Mouse (Mus musculus) stomach, embryonic 16.5 days (tissue): Measurements from ENCODE around the gene Atp8a2. TPM values are rescaled to one million over a fixed set of nuclear protein-coding genes. Genes with fewer than 3 reads are reported as not detected.
"Not testable (repeated sequence)": the region's sequence is repeated elsewhere in the genome, so short reads cannot be mapped to it uniquely, and the experiment has no call there.

Experiments used
- ATAC-seq: fragments of 200-750 bp; cut with Nextera tagmentation; 2 replicates; pipeline ENCODE4 v1.8.0; 2017; ENCODE audit warnings: moderate number of reproducible peaks, moderate TSS enrichment; ENCODE audit not compliant: insufficient read depth, low FRiP score
- H3K27ac ChIP-seq: fragments of 300-500 bp; sonication (generic); 2 replicates; pipeline ENCODE4 v1.5.1; 2014; ENCODE audit warnings: low read length
- H3K27me3 ChIP-seq: fragments of 300-500 bp; sonication (generic); 2 replicates; pipeline ENCODE4 v1.6.1; 2014; ENCODE audit warnings: low read length, control low read depth, mixed read lengths; ENCODE audit not compliant: control insufficient read depth, insufficient read depth
- H3K36me3 ChIP-seq: fragments of 300-500 bp; sonication (generic); 2 replicates; pipeline ENCODE4 v1.6.1; 2014; ENCODE audit warnings: low read length; ENCODE audit not compliant: control insufficient read depth, insufficient read depth
- H3K4me1 ChIP-seq: fragments of 300-500 bp; sonication (generic); 2 replicates; pipeline ENCODE4 v1.6.1; 2014; ENCODE audit warnings: low read length, control low read depth, mixed read lengths; ENCODE audit not compliant: control insufficient read depth, insufficient read depth
- H3K4me2 ChIP-seq: fragments of 300-500 bp; sonication (generic); 2 replicates; pipeline ENCODE4 v1.6.1; 2014; ENCODE audit warnings: low read depth, low read length, mixed read lengths
- H3K4me3 ChIP-seq: fragments of 300-500 bp; sonication (generic); replicated peaks from 2 replicates; pipeline ENCODE4 v1.5.1; 2014; ENCODE audit warnings: mild to moderate bottlenecking, low read length
- H3K9ac ChIP-seq: fragments of 300-500 bp; sonication (generic); 2 replicates; pipeline ENCODE4 v1.6.1; 2014; ENCODE audit warnings: low read length
- H3K9me3 ChIP-seq: fragments of 300-500 bp; sonication (generic); replicated peaks from 2 replicates; pipeline ENCODE4 v1.6.1; 2016; ENCODE audit warnings: low read length, control low read depth; ENCODE audit not compliant: control insufficient read depth
- WGBS: fragments of 180-500 bp; shearing (Covaris S2); extraction: QIAGEN DNeasy Blood & Tissue Kit; methylation state at CpG from one replicate; pipeline ENCODE4 v1.1.7; 2014; 5-methylcytosine and 5-hydroxymethylcytosine counted together
- polyA plus RNA-seq: library from polyadenylated mRNA; unstranded; fragments of >200 nt; fragmentation: Nextera tagmentation; extraction: Ambion mirVana; gene quantifications from 2 replicates; pipeline ENCODE4 v1.2.1, GENCODE M21; 2015

Gene Atp8a2
- polyA plus RNA-seq, 1 experiment from 2014 or later, result 5.4 TPM

GRCm38 (mm10) chr14:59931412-59932058 lies 265.4 kb downstream of the Atp8a2 start:
- WGBS, result 86% methylated on average over 13 of the region's 13 CpGs

GRCm38 (mm10) chr14:59929190-59929589 lies 267.8 kb downstream of the Atp8a2 start:
- not testable (repeated sequence) for H3K4me2 ChIP-seq, H3K27ac ChIP-seq, H3K36me3 ChIP-seq, H3K27me3 ChIP-seq, H3K9me3 ChIP-seq, H3K4me3 ChIP-seq, H3K9ac ChIP-seq, ATAC-seq, H3K4me1 ChIP-seq
- WGBS, result 84% methylated on average over 1 of the region's 1 CpGs

More at GRCm38 (mm10) chr14:59931412-59932058, 265.4 kb downstream of the Atp8a2 start:
- H3K9me3 ChIP-seq, result no peaks in the 10 kb centered on the region
- no peaks in the 10 kb centered on the region for H3K4me1 ChIP-seq
- H3K27me3 ChIP-seq, result 0 out of 2 replicates have a peak, but pooled peaks cover 4% of the 10 kb centered on the region
- H3K9ac ChIP-seq, result no peak overlapping the region
- no peak overlapping the region for H3K4me2 ChIP-seq
- H3K27ac ChIP-seq, result no peak overlapping the region
- no peak overlapping the region for H3K4me3 ChIP-seq
- H3K36me3 ChIP-seq, result no peaks in the 10 kb centered on the region
- ATAC-seq, result no peak

- H3K27ac ChIP-seq, result no peak overlapping the region
- H3K27me3 ChIP-seq, result 0 out of 2 replicates have a peak, but pooled peaks cover 4% of the 10 kb centered on the region
- H3K9me3 ChIP-seq, result no peaks in the 10 kb centered on the region
- H3K4me2 ChIP-seq, result no peak overlapping the region
- no peaks in the 10 kb centered on the region for H3K36me3 ChIP-seq
- 89% methylated on average over 5 of the region's 5 CpGs for WGBS
- H3K4me1 ChIP-seq, result no peaks in the 10 kb centered on the region
- ATAC-seq, result no peak
- H3K9ac ChIP-seq, result no peak overlapping the region
- no peak overlapping the region for H3K4me3 ChIP-seq
These were observed 268.2 kb downstream of the Atp8a2 start for GRCm38 (mm10) chr14:59928781-59929180.

GRCm38 (mm10) chr14:59927804-59928203 lies 269.2 kb downstream of the Atp8a2 start:
- WGBS, result 74% methylated on average over 5 of the region's 5 CpGs
- Histone ChIP-seq H3K4me1 (no peaks in the 10 kb centered on the region), H3K9ac (no peak overlapping the region), H3K9me3 (no peaks in the 10 kb centered on the region), H3K27ac (no peak overlapping the region), H3K4me2 (no peak overlapping the region), H3K4me3 (no peak overlapping the region), H3K27me3 (0 out of 2 replicates have a peak, but pooled peaks cover 4% of the 10 kb centered on the region), H3K36me3 (no peaks in the 10 kb centered on the region)
- ATAC-seq, result no peak

GRCm38 (mm10) chr14:59919865-59920264 lies 277.1 kb downstream of the Atp8a2 start:
- whole genome bisulfite sequencing, result 50% methylated on average over 8 of the region's 8 CpGs
- Histone ChIP-seq H3K36me3 (no peaks in the 10 kb centered on the region), H3K9ac (no peak overlapping the region), H3K4me1 (no peaks in the 10 kb centered on the region), H3K27me3 (no peaks in the 10 kb centered on the region), H3K4me2 (no peak overlapping the region), H3K4me3 (no peak overlapping the region), H3K9me3 (no peaks in the 10 kb centered on the region), H3K27ac (no peak overlapping the region)
- ATAC-seq, result no peak

- no peaks in the 10 kb centered on the region for H3K36me3 ChIP-seq
- no peak for ATAC-seq
- H3K4me1 ChIP-seq, result no peaks in the 10 kb centered on the region
- H3K4me3 ChIP-seq, result no peak overlapping the region
- no peak overlapping the region for H3K4me2 ChIP-seq
- H3K9ac ChIP-seq, result no peak overlapping the region
- no peak overlapping the region for H3K27ac ChIP-seq
- no peaks in the 10 kb centered on the region for H3K27me3 ChIP-seq
- WGBS, result 87% methylated on average over 7 of the region's 7 CpGs
- H3K9me3 ChIP-seq, result no peaks in the 10 kb centered on the region
These were observed 293.4 kb downstream of the Atp8a2 start for GRCm38 (mm10) chr14:59903484-59904130.

- no peak overlapping the region for H3K9ac ChIP-seq
- no peak overlapping the region for H3K4me2 ChIP-seq
- H3K9me3 ChIP-seq, result no peaks in the 10 kb centered on the region
- no peak overlapping the region for H3K27ac ChIP-seq
- no peaks in the 10 kb centered on the region for H3K36me3 ChIP-seq
- ATAC-seq, result no peak
- no peak overlapping the region for H3K4me3 ChIP-seq
- 73% methylated on average over 1 of the region's 1 CpGs for WGBS
- H3K27me3 ChIP-seq, result no peaks in the 10 kb centered on the region
- peaks cover 6% of the 10 kb centered on the region; the same call in 1 of the 2 replicates for H3K4me1 ChIP-seq
These were observed 303.0 kb downstream of the Atp8a2 start for GRCm38 (mm10) chr14:59893971-59894370.

GRCm38 (mm10) chr14:59892084-59892483 lies 304.9 kb downstream of the Atp8a2 start:
- H3K9ac ChIP-seq, result no peak overlapping the region
- H3K27me3 ChIP-seq, result no peaks in the 10 kb centered on the region
- H3K4me1 ChIP-seq, result peaks cover 12% of the 10 kb centered on the region
- H3K36me3 ChIP-seq, result no peaks in the 10 kb centered on the region
- no peak overlapping the region for H3K4me2 ChIP-seq
- 86% methylated on average over 8 of the region's 8 CpGs for WGBS
- H3K9me3 ChIP-seq, result no peaks in the 10 kb centered on the region
- ATAC-seq, result no peak
- H3K4me3 ChIP-seq, result no peak overlapping the region
- no peak overlapping the region for H3K27ac ChIP-seq

- 87% methylated on average over 5 of the region's 5 CpGs for WGBS
- Histone ChIP-seq H3K4me3 (no peak overlapping the region), H3K9ac (no peak overlapping the region), H3K27ac (no peak overlapping the region), H3K4me1 (peaks cover 13% of the 10 kb centered on the region), H3K27me3 (no peaks in the 10 kb centered on the region), H3K9me3 (no peaks in the 10 kb centered on the region), H3K36me3 (no peaks in the 10 kb centered on the region), H3K4me2 (no peak overlapping the region)
- ATAC-seq, result no peak
These were observed 305.5 kb downstream of the Atp8a2 start for GRCm38 (mm10) chr14:59891491-59891890.
